Mouse (Mus musculus) MEL (cell line): ENCODE measurements around the gene Cbs. TPM values are rescaled to one million over a fixed set of nuclear protein-coding genes. Genes with fewer than 3 reads are reported as not detected.

ENCODE experiments used
- DNase-seq: peaks from one replicate; pipeline ENCODE4 v3.0.0; 2011; ENCODE audit warnings: low read depth, low spot score
- H3K27ac ChIP-seq: 2 replicates; pipeline ENCODE4 v1.5.1; 2012; ENCODE audit warnings: low read depth, mild to moderate bottlenecking, control low read depth, low read length, moderate library complexity; ENCODE audit not compliant: control insufficient read depth
- H3K27me3 ChIP-seq, 2 experiments: fragments of 150-350 bp in 1 of 2; sonication (generic) in 1 of 2; 2 replicates each; pipeline ENCODE4 v1.6.1; 2012; ENCODE audit warnings: low read length in 2 of 2, mild to moderate bottlenecking in 2 of 2, improper control_type of control experiment in 1 of 2, moderate library complexity in 1 of 2; ENCODE audit not compliant: insufficient read depth in 2 of 2, control insufficient read depth in 1 of 2
- H3K36me3 ChIP-seq, 2 experiments: 2 replicates each; pipeline ENCODE4 v1.6.1; 2012 to 2014; ENCODE audit warnings: low read length in 2 of 2, improper control_type of control experiment in 1 of 2, inconsistent platforms in 1 of 2, mild to moderate bottlenecking in 1 of 2; ENCODE audit not compliant: insufficient read depth in 2 of 2, control insufficient read depth in 1 of 2
- H3K4me1 ChIP-seq, 2 experiments: fragments of 150-350 bp in 1 of 2; sonication (generic) in 1 of 2; 2 replicates each; pipeline ENCODE4 v1.6.1; 2012; ENCODE audit warnings: low read length in 2 of 2, improper control_type of control experiment in 1 of 2, mild to moderate bottlenecking in 1 of 2; ENCODE audit not compliant: insufficient read depth in 2 of 2, control insufficient read depth in 1 of 2
- H3K4me3 ChIP-seq, 2 experiments: fragments of 150-350 bp in 1 of 2; sonication (generic) in 1 of 2; 2 replicates each; pipeline ENCODE4 v1.5.1; 2012; ENCODE audit warnings: low read depth in 2 of 2, low read length in 2 of 2, mild to moderate bottlenecking in 2 of 2, moderate library complexity in 2 of 2, control low read depth in 1 of 2, improper control_type of control experiment in 1 of 2; ENCODE audit not compliant: control insufficient read depth in 1 of 2, insufficient read depth in 1 of 2
- H3K79me2 ChIP-seq: 2 replicates; pipeline ENCODE4 v1.6.1; 2012; ENCODE audit warnings: mild to moderate bottlenecking, low read length, moderate library complexity; ENCODE audit not compliant: control insufficient read depth, poor library complexity, insufficient read depth
- H3K9ac ChIP-seq: 2 replicates; pipeline ENCODE4 v1.6.1; 2012; ENCODE audit warnings: low read depth, mild to moderate bottlenecking, control low read depth, low read length, moderate library complexity; ENCODE audit not compliant: control insufficient read depth, poor library complexity, severe bottlenecking
- H3K9me3 ChIP-seq: fragments of 150-350 bp; sonication (generic); replicated peaks from 2 replicates; pipeline ENCODE4 v1.6.1; 2012; ENCODE audit warnings: mild to moderate bottlenecking, low read length, improper control_type of control experiment, moderate library complexity; ENCODE audit not compliant: insufficient read depth
- CTCF ChIP-seq, 3 experiments: IDR thresholded peaks in 2 of 3; conservative IDR thresholded peaks in 1 of 3; 2 replicates each; pipeline ENCODE4 v1.5.1; 2011 to 2012; ENCODE audit warnings: low read length in 3 of 3, low read depth in 2 of 3, mild to moderate bottlenecking in 2 of 3, improper control_type of control experiment in 1 of 3, inconsistent platforms in 1 of 3, mixed read lengths in 1 of 3, moderate library complexity in 1 of 3; ENCODE audit not compliant: control insufficient read depth in 1 of 3, insufficient read depth in 1 of 3, poor library complexity in 1 of 3, severe bottlenecking in 1 of 3
- E2F4 ChIP-seq: IDR thresholded peaks from 2 replicates; pipeline ENCODE4 v1.6.1; 2011; ENCODE audit warnings: low read depth, low read length, improper control_type of control experiment, borderline replicate concordance
- ELF1 ChIP-seq: IDR thresholded peaks from 2 replicates; pipeline ENCODE4 v1.6.1; 2014; ENCODE audit warnings: low read depth, mild to moderate bottlenecking, inconsistent platforms, low read length, improper control_type of control experiment, moderate library complexity
- EP300 ChIP-seq, 2 experiments: IDR thresholded peaks; 2 replicates each; pipeline ENCODE4 v1.6.1; 2011; ENCODE audit warnings: improper control_type of control experiment in 2 of 2, low read length in 2 of 2, low read depth in 1 of 2, mild to moderate bottlenecking in 1 of 2
- ETS1 ChIP-seq: IDR thresholded peaks from 2 replicates; pipeline ENCODE4 v1.6.1; 2012; ENCODE audit warnings: low read depth, mild to moderate bottlenecking, inconsistent platforms, low read length, improper control_type of control experiment, moderate library complexity
- GABPA ChIP-seq: IDR thresholded peaks from 2 replicates; pipeline ENCODE4 v1.6.1; 2012; ENCODE audit warnings: low read depth, mild to moderate bottlenecking, inconsistent platforms, low read length, improper control_type of control experiment, moderate library complexity
- GATA1 ChIP-seq: IDR thresholded peaks from 2 replicates; pipeline ENCODE4 v1.6.1; 2011; ENCODE audit warnings: low read depth, low read length, improper control_type of control experiment
- JUND ChIP-seq: IDR thresholded peaks from 2 replicates; pipeline ENCODE4 v1.6.1; 2011; ENCODE audit warnings: low read depth, mild to moderate bottlenecking, improper control_type of control experiment, low read length
- KAT2A ChIP-seq: conservative IDR thresholded peaks from 2 replicates; pipeline ENCODE4 v1.6.1; 2012; ENCODE audit warnings: low read depth, low read length, improper control_type of control experiment, inconsistent platforms
- MAFK ChIP-seq: IDR thresholded peaks from 2 replicates; pipeline ENCODE4 v1.6.1; 2011; ENCODE audit warnings: low read depth, mild to moderate bottlenecking, low read length, improper control_type of control experiment, borderline replicate concordance
- MAX ChIP-seq: IDR thresholded peaks from 2 replicates; pipeline ENCODE4 v1.6.1; 2011; ENCODE audit warnings: low read length, improper control_type of control experiment
- MAZ ChIP-seq: IDR thresholded peaks from 2 replicates; pipeline ENCODE4 v1.6.1; 2012; ENCODE audit warnings: low read depth, mild to moderate bottlenecking, inconsistent platforms, low read length, improper control_type of control experiment
- MEF2A ChIP-seq: IDR thresholded peaks from 2 replicates; pipeline ENCODE4 v1.6.1; 2014; ENCODE audit warnings: low read depth, mild to moderate bottlenecking, inconsistent platforms, low read length, improper control_type of control experiment; ENCODE audit not compliant: poor library complexity, insufficient replicate concordance, severe bottlenecking; ENCODE audit errors: extremely low read depth
- MXI1 ChIP-seq: IDR thresholded peaks from 2 replicates; pipeline ENCODE4 v1.6.1; 2011; ENCODE audit warnings: mild to moderate bottlenecking, low read depth, low read length, improper control_type of control experiment
- MYB ChIP-seq: IDR thresholded peaks from 2 replicates; pipeline ENCODE4 v1.6.1; 2011; ENCODE audit warnings: mild to moderate bottlenecking, low read depth, low read length, improper control_type of control experiment
- NELFE ChIP-seq: IDR thresholded peaks from 2 replicates; pipeline ENCODE4 v1.6.1; 2011; ENCODE audit warnings: low read depth, low read length, improper control_type of control experiment
- NRF1 ChIP-seq: IDR thresholded peaks from 2 replicates; pipeline ENCODE4 v1.6.1; 2014; ENCODE audit warnings: low read depth, mild to moderate bottlenecking, inconsistent platforms, low read length, improper control_type of control experiment, moderate library complexity; ENCODE audit not compliant: poor library complexity, insufficient read depth, severe bottlenecking
- POLR2A ChIP-seq, 2 experiments: IDR thresholded peaks; 2 replicates each; pipeline ENCODE4 v1.6.1; 2011 to 2012; ENCODE audit warnings: low read length in 2 of 2, mild to moderate bottlenecking in 2 of 2, control low read depth in 1 of 2, improper control_type of control experiment in 1 of 2, low read depth in 1 of 2, moderate library complexity in 1 of 2; ENCODE audit not compliant: control insufficient read depth in 1 of 2, insufficient read depth in 1 of 2, poor library complexity in 1 of 2
- POLR2AphosphoS2 ChIP-seq: IDR thresholded peaks from 2 replicates; pipeline ENCODE4 v1.6.1; 2011; ENCODE audit warnings: low read length, improper control_type of control experiment
- RAD21 ChIP-seq: IDR thresholded peaks from 2 replicates; pipeline ENCODE4 v1.6.1; 2011; ENCODE audit warnings: mild to moderate bottlenecking, low read depth, low read length, improper control_type of control experiment
- RCOR1 ChIP-seq: IDR thresholded peaks from 2 replicates; pipeline ENCODE4 v1.6.1; 2012; ENCODE audit warnings: low read depth, mild to moderate bottlenecking, inconsistent platforms, low read length, improper control_type of control experiment
- SMC3 ChIP-seq: IDR thresholded peaks from 2 replicates; pipeline ENCODE4 v1.6.1; 2011; ENCODE audit warnings: low read depth, low read length, improper control_type of control experiment
- TAL1 ChIP-seq: IDR thresholded peaks from 2 replicates; pipeline ENCODE4 v1.6.1; 2012; ENCODE audit warnings: mild to moderate bottlenecking, inconsistent platforms, low read length, moderate library complexity, mixed read lengths
- TBP ChIP-seq: IDR thresholded peaks from 2 replicates; pipeline ENCODE4 v1.8.0; 2011; ENCODE audit warnings: low read depth, low read length, improper control_type of control experiment
- TCF12 ChIP-seq: IDR thresholded peaks from 2 replicates; pipeline ENCODE4 v1.6.1; 2014; ENCODE audit warnings: low read depth, mild to moderate bottlenecking, inconsistent platforms, low read length, improper control_type of control experiment, moderate library complexity
- USF1 ChIP-seq: IDR thresholded peaks from 2 replicates; pipeline ENCODE4 v1.6.1; 2014; ENCODE audit warnings: low read depth, mild to moderate bottlenecking, inconsistent platforms, low read length, improper control_type of control experiment, moderate library complexity
- USF2 ChIP-seq, 2 experiments: IDR thresholded peaks; 2 replicates each; pipeline ENCODE4 v1.6.1; 2011 to 2012; ENCODE audit warnings: improper control_type of control experiment in 2 of 2, low read length in 2 of 2, borderline replicate concordance in 1 of 2, inconsistent platforms in 1 of 2, low read depth in 1 of 2, mild to moderate bottlenecking in 1 of 2; ENCODE audit not compliant: insufficient read depth in 1 of 2
- ZKSCAN1 ChIP-seq: IDR thresholded peaks from 2 replicates; pipeline ENCODE4 v1.6.1; 2012; ENCODE audit warnings: low read depth, mild to moderate bottlenecking, inconsistent platforms, low read length, improper control_type of control experiment, moderate library complexity
- ZMIZ1 ChIP-seq: IDR thresholded peaks from 2 replicates; pipeline ENCODE4 v1.6.1; 2012; ENCODE audit warnings: low read depth, mild to moderate bottlenecking, inconsistent platforms, low read length, improper control_type of control experiment, moderate library complexity
- ZNF384 ChIP-seq: IDR thresholded peaks from 2 replicates; pipeline ENCODE4 v1.6.1; 2012; ENCODE audit warnings: low read depth, mild to moderate bottlenecking, inconsistent platforms, low read length, improper control_type of control experiment
- polyA plus RNA-seq, 2 experiments: library from polyadenylated mRNA; stranded (reverse) in 1 of 2; unstranded in 1 of 2; fragments of >175 nt in 1 of 2; fragments of >200 nt in 1 of 2; gene quantifications; 2 replicates each; pipeline versions ENCODE4 v1.2.1 to v1.2.4; 2012; ENCODE audit warnings: low replicate concordance in 2 of 2, low read depth in 1 of 2; ENCODE audit not compliant: insufficient read length in 2 of 2, insufficient read depth in 1 of 2, missing spikeins in 1 of 2
- total RNA-seq: library from RNA; depleted of rRNA; stranded (reverse); fragments of 300-350 nt; gene quantifications from 2 replicates; pipeline ENCODE4 v1.2.3, GENCODE M21; 2012

Gene Cbs
- total and polyA plus RNA-seq, 3 experiments: 13.7 to 16.8 TPM; not detected in 1

- Histone ChIP-seq H3K27me3 (no peaks in the 10 kb centered on the region), H3K9ac (no peak overlapping the region), H3K27ac (no peak overlapping the region), H3K4me1 (peaks cover 2 to 17% of the 10 kb centered on the region in 2 experiments; a peak in 3 of 4 replicates), H3K36me3 (no peaks in the 10 kb centered on the region; a peak in 2 of 4 replicates), H3K4me3 (no peak overlapping the region), H3K79me2 (no peaks in the 10 kb centered on the region), H3K9me3 (no peaks in the 10 kb centered on the region)
- TF ChIP-seq ELF1 (no peak), MEF2A (no peak), ETS1 (no peak), E2F4 (no peak), KAT2A (no peak), GATA1 (no peak), ZKSCAN1 (no peak), RCOR1 (no peak), CTCF (IDR thresholded peaks at IDR 0.05 in 2 of 3, conservative IDR thresholded peaks at IDR 0.05 in 1 of 3; ENCODE audit: control insufficient read depth in 1 of 3, insufficient read depth in 1 of 3, low read depth in 2 of 3, low read length in 3 of 3, poor library complexity in 1 of 3, severe bottlenecking in 1 of 3) (no peak), POLR2AphosphoS2 (no peak), MAZ (no peak), USF1 (no peak), NRF1 (no peak), POLR2A (IDR thresholded peaks at IDR 0.05; ENCODE audit: control insufficient read depth in 1 of 2, insufficient read depth in 1 of 2, low read depth in 1 of 2, low read length in 2 of 2, poor library complexity in 1 of 2) (no peak), USF2 (IDR thresholded peaks at IDR 0.05; ENCODE audit: borderline replicate concordance in 1 of 2, insufficient read depth in 1 of 2, low read depth in 1 of 2, low read length in 2 of 2) (no peak), EP300 (IDR thresholded peaks at IDR 0.05; ENCODE audit: low read depth in 1 of 2, low read length in 2 of 2) (no peak), NELFE (no peak)
- DNase-seq: no peak
Observed at GRCm38 (mm10) chr17:31633007-31633406, 4.0 kb downstream of the Cbs start.

- Histone ChIP-seq H3K27ac (no peak overlapping the region), H3K9me3 (no peaks in the 10 kb centered on the region), H3K27me3 (no peaks in the 10 kb centered on the region), H3K79me2 (no peaks in the 10 kb centered on the region), H3K9ac (no peak overlapping the region), H3K36me3 (no peaks in the 10 kb centered on the region; a peak in 2 of 4 replicates), H3K4me3 (no peak overlapping the region), H3K4me1 (peaks cover 0 to 8% of the 10 kb centered on the region in 2 experiments; a peak in 2 of 4 replicates)
- no peak for TF ChIP-seq MYB
- TF ChIP-seq MAX: no peak
- no peak for TF ChIP-seq SMC3
- TF ChIP-seq MEF2A: no peak
- no peak for TF ChIP-seq GATA1
- TF ChIP-seq KAT2A: no peak
- no peak for TF ChIP-seq USF2 (IDR thresholded peaks at IDR 0.05; ENCODE audit: borderline replicate concordance in 1 of 2, insufficient read depth in 1 of 2, low read depth in 1 of 2, low read length in 2 of 2)
- no peak for TF ChIP-seq RAD21
- TF ChIP-seq MAFK: no peak
- no peak for TF ChIP-seq ZMIZ1
- TF ChIP-seq MXI1: no peak
- no peak for TF ChIP-seq TAL1
- TF ChIP-seq JUND: no peak
- TF ChIP-seq USF1: no peak
- no peak for TF ChIP-seq POLR2AphosphoS2
- no peak for TF ChIP-seq GABPA
- no peak for TF ChIP-seq ZNF384
- no peak for TF ChIP-seq RCOR1
- no peak for TF ChIP-seq TCF12
- TF ChIP-seq TBP: no peak
- DNase-seq: no peak
Observed at GRCm38 (mm10) chr17:31631081-31631800, 5.8 kb downstream of the Cbs start.
